9 mouse cellular contexts compared by ENCODE assay signal in the genomic region with DNA sequence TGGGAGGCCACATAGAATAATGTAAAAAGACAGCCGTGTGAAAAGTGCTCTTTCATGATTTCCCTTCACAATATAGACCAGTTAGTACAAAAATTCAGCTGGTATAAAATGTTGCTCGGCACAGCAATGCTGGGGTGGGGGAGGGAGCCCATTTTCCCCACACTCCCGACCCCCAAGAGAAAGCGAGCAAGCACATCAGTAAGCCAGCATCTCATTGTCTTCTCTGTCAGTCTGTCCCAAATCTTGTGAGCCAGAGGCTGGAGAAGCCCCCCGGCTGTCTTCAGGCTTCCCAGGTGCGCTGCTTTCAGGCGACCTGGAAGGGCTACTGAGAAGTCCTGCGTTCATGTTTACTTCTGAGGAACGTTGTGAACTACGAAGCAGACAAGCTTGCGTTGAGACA. TPM values are rescaled to one million over a fixed set of nuclear protein-coding genes. Genes with fewer than 3 reads are reported as not detected.
A peak's percentile ranks its signal among the peaks of the same experiment; 100 is the strongest.
DNase-seq lines count a peak whose midpoint lies in the region; ATAC-seq and TF ChIP-seq lines count a peak whose summit lies in the region.
"Had no signal": no experiment of that assay in that cellular context is flagged by ENCODE, and none has a peak within 500 bp of the region (broad histone marks: within the 10 kb centered on the region; RNA-seq: fewer than 3 reads in every experiment).

No protein-coding gene starts in this region.

- H3K4me1 ChIP-seq in lung, embryonic 16.5 days (replicated peaks; ENCODE audit: control insufficient read depth, insufficient read depth, low read length) = peaks cover 12% of the 10 kb centered on the region
- no peaks in the 10 kb centered on the region for H3K4me1 ChIP-seq in lung, postnatal 0 days (ENCODE audit: insufficient read depth, low read depth, low read length)
- peaks cover 5% of the 10 kb centered on the region; the same call in 1 of the 2 replicates for H3K4me1 ChIP-seq in intestine, embryonic 14.5 days (replicated peaks; ENCODE audit: control insufficient read depth, insufficient read depth, low read length)
- 0 out of 2 replicates have a peak, but pooled peaks cover 6% of the 10 kb centered on the region for H3K4me1 ChIP-seq in neural tube, embryonic 14.5 days (ENCODE audit: control insufficient read depth, insufficient read depth, low read length)

- TF ChIP-seq CTCF in lung, postnatal 0 days (IDR thresholded peaks at IDR 0.05) = no peak

- peak; percentile 6 for DNase-seq in frontal cortex, postnatal 36 days (ENCODE audit: low spot score in 2 of 2)
- DNase-seq in lung, postnatal 0 days (ENCODE audit: low spot score) = no peak
- no peak for DNase-seq in intestine, embryonic 14.5 days (ENCODE audit: low spot score)
- DNase-seq in spleen, postnatal 10 days (ENCODE audit: low spot score in 2 of 2) = no peak
- DNase-seq in urinary bladder, postnatal 14 days (ENCODE audit: low spot score) = no peak

- no peak for TF ChIP-seq EP300 in lung, postnatal 0 days (IDR thresholded peaks at IDR 0.05)

- ATAC-seq in frontal cortex, adult (ENCODE audit: low TSS enrichment) = no peak
- no peak for ATAC-seq in lung, embryonic 16.5 days (ENCODE audit: low read depth)
- no peak for ATAC-seq in lung, postnatal 0 days
- no peak for ATAC-seq in intestine, embryonic 14.5 days (replicated peaks; ENCODE audit: low FRiP score, low TSS enrichment, low read depth)
- ATAC-seq in neural tube, embryonic 14.5 days (ENCODE audit: low read depth) = no peak

- H3K9ac ChIP-seq in lung, embryonic 16.5 days (ENCODE audit: low read length) = no peak overlapping the region
- H3K9ac ChIP-seq in lung, postnatal 0 days (replicated peaks; ENCODE audit: low read depth) = no peak overlapping the region
- no peak overlapping the region for H3K9ac ChIP-seq in intestine, embryonic 14.5 days (ENCODE audit: low read length)
- H3K9ac ChIP-seq in neural tube, embryonic 14.5 days (replicated peaks; ENCODE audit: low read depth, low read length) = peak overlapping the region; percentile 77; the same call in 1 of the 2 replicates
- H3K9ac ChIP-seq: liver, postnatal 0 days had no signal

- H3K4me3 ChIP-seq in lung, embryonic 16.5 days (ENCODE audit: low read length) = no peak overlapping the region; the same call in 1 of the 2 replicates
- H3K4me3 ChIP-seq in lung, postnatal 0 days (ENCODE audit: low read depth, low read length) = no peak overlapping the region
- H3K4me3 ChIP-seq in intestine, embryonic 14.5 days (ENCODE audit: low read depth, low read length) = no peak overlapping the region; the same call in 1 of the 2 replicates
- peak overlapping the region; percentile 73 for H3K4me3 ChIP-seq in neural tube, embryonic 14.5 days (ENCODE audit: low read depth, low read length)

- H3K27me3 ChIP-seq in lung, embryonic 16.5 days (ENCODE audit: control insufficient read depth, insufficient read depth, low read depth, low read length) = peaks cover 24% of the 10 kb centered on the region
- peaks cover 18% of the 10 kb centered on the region; the same call in 1 of the 2 replicates for H3K27me3 ChIP-seq in lung, postnatal 0 days (replicated peaks; ENCODE audit: insufficient read depth, low read length)
- peaks cover 22% of the 10 kb centered on the region for H3K27me3 ChIP-seq in intestine, embryonic 14.5 days (replicated peaks; ENCODE audit: control insufficient read depth, insufficient read depth, low read length)
- no peaks in the 10 kb centered on the region; the same call in 1 of the 2 replicates for H3K27me3 ChIP-seq in neural tube, embryonic 14.5 days (ENCODE audit: control insufficient read depth, insufficient read depth, low read length)

- WGBS in lung, embryonic 16.5 days = 2% methylated on average over 11 of the region's 11 CpGs
- 3% methylated on average over 11 of the region's 11 CpGs for WGBS in lung, postnatal 0 days
- 2% methylated on average over 11 of the region's 11 CpGs for WGBS in intestine, embryonic 14.5 days
- WGBS in neural tube, embryonic 14.5 days = 1% methylated on average over 11 of the region's 11 CpGs

- no peaks in the 10 kb centered on the region for H3K9me3 ChIP-seq in lung, embryonic 16.5 days (ENCODE audit: control insufficient read depth, low read length)
- no peaks in the 10 kb centered on the region for H3K9me3 ChIP-seq in lung, postnatal 0 days (ENCODE audit: low read length)
- no peaks in the 10 kb centered on the region for H3K9me3 ChIP-seq in intestine, embryonic 14.5 days (ENCODE audit: control insufficient read depth, low read length)
- H3K9me3 ChIP-seq in neural tube, embryonic 14.5 days (ENCODE audit: control insufficient read depth, low read length) = no peaks in the 10 kb centered on the region

- no peaks in the 10 kb centered on the region for H3K36me3 ChIP-seq in lung, embryonic 16.5 days (ENCODE audit: control insufficient read depth, insufficient read depth, low read length)
- no peaks in the 10 kb centered on the region for H3K36me3 ChIP-seq in lung, postnatal 0 days (ENCODE audit: insufficient read depth, low read length)
- no peaks in the 10 kb centered on the region for H3K36me3 ChIP-seq in intestine, embryonic 14.5 days (ENCODE audit: control insufficient read depth, insufficient read depth, low read length)
- no peaks in the 10 kb centered on the region for H3K36me3 ChIP-seq in neural tube, embryonic 14.5 days (ENCODE audit: control insufficient read depth, insufficient read depth, low read length)

- H3K27ac ChIP-seq in lung, embryonic 16.5 days (ENCODE audit: low read length) = no peak overlapping the region
- H3K27ac ChIP-seq in lung, postnatal 0 days (ENCODE audit: low read length) = no peak overlapping the region
- no peak overlapping the region for H3K27ac ChIP-seq in intestine, embryonic 14.5 days (ENCODE audit: low read depth)
- no peak overlapping the region for H3K27ac ChIP-seq in neural tube, embryonic 14.5 days (ENCODE audit: low read depth, low read length)

- H3K4me2 ChIP-seq in lung, embryonic 16.5 days (ENCODE audit: low read depth, low read length) = peak overlapping the region; percentile 74; the same call in 1 of the 2 replicates
- no peak overlapping the region for H3K4me2 ChIP-seq in lung, postnatal 0 days (replicated peaks; ENCODE audit: low read depth, low read length)
- peak overlapping the region; percentile 95 for H3K4me2 ChIP-seq in intestine, embryonic 14.5 days (ENCODE audit: low read length)
- peak overlapping the region; percentile 84 for H3K4me2 ChIP-seq in neural tube, embryonic 14.5 days (ENCODE audit: low read depth, low read length)

RNA-seq across cellular contexts. Expression of a gene that starts 0.7 kb away (rescaled TPM):
- 9.3 and 9.6 TPM in 2 replicates for polyA plus RNA-seq in lung, embryonic 16.5 days (2015; fragmentation: Nextera tagmentation; extraction: Ambion mirVana)
- polyA plus RNA-seq in lung, postnatal 0 days (2015; fragmentation: Nextera tagmentation; extraction: Ambion mirVana) = 5.5 TPM in 2 replicates
- polyA plus RNA-seq in intestine, embryonic 14.5 days (2014; fragmentation: Nextera tagmentation; extraction: Ambion mirVana) = 27.7 and 34.0 TPM in 2 replicates
- polyA plus RNA-seq in neural tube, embryonic 14.5 days (2014; fragmentation: Nextera tagmentation; extraction: Ambion mirVana) = 51.3 and 53.9 TPM in 2 replicates

Comparison
In these comparisons a context has a peak if more than half of its experiments do, and no peak if none do; other contexts are left out.
1. DNase-seq: peak in frontal cortex, postnatal 36 days (2 of 2); none in lung, postnatal 0 days (single experiment), intestine, embryonic 14.5 days (single experiment), spleen, postnatal 10 days (0 of 2) and urinary bladder, postnatal 14 days (single experiment).